Mouse (Mus musculus) E14TG2a.4 (cell line): Measurements from ENCODE around the gene Rnf168.

Experiments used
- CTCF ChIP-seq: conservative IDR thresholded peaks from 2 replicates; pipeline ENCODE4 v1.5.1; 2014; ENCODE audit warnings: low read length
- POU5F1 ChIP-seq: IDR thresholded peaks from 2 replicates; pipeline ENCODE4 v1.6.1; 2014; ENCODE audit warnings: low read length, borderline replicate concordance

DNA sequence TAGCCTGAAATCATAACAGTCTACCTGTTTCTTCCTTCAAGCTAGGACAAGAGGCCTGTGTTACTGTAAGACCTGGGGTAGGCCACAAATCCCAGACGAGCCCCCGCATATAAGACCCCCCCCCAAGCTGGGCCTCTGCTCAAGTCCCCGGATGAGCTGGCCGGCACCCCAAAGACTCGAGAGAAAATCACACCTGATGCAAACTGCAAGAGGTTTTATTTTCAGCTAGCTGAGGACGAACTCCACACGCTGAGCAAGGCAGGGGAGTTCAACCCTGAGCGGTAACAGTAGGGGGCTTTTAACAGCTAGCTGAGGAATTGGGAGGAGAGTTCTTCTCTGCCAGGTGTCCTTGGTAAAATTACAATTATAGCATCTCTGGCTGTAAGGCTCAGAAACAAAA lies 3.0 kb downstream of the Rnf168 start:
- TF ChIP-seq CTCF = no peak
- TF ChIP-seq POU5F1 = no peak
